Mouse (Mus musculus) liver, adult 2 months (tissue): Measurements from ENCODE around the gene Zfp961.
"Not testable (repeated sequence)": the region's sequence is repeated elsewhere in the genome, so short reads cannot be mapped to it uniquely, and the experiment has no call there.

Experiments used
- CTCF ChIP-seq: fragments of 200-500 bp; IDR thresholded peaks from 2 replicates; pipeline ENCODE4 v1.5.1; 2011; ENCODE audit warnings: low read depth, low read length, control low read depth
- POLR2A ChIP-seq: fragments of 200-500 bp; IDR thresholded peaks from 2 replicates; pipeline ENCODE4 v1.6.1; 2011; ENCODE audit warnings: low read length, control low read depth; ENCODE audit not compliant: insufficient read depth; ENCODE audit errors: extremely low read depth

DNA sequence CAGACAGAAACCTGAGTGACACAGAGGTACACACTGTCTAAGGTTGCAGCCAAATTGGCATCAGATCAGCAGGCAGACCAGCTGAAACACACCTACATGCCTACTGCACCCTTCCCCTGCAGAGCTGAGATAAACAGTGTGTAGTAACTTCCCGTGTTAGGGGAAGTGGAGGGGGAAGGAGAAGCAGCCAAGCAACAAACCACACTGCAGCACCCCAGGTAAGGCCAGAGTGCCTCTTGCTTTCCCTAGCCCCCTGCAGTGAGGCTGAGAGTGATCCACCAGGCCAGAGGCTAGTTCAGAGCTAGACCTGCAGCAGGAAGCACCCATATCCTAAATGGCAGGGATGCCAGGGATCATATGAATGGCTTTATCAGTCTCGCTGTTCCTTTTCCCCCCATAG is 66.5 kb downstream of the Zfp961 start:
- not testable (repeated sequence) for TF ChIP-seq POLR2A, CTCF
